Mouse (Mus musculus) retina, embryonic 14.5 days (tissue): Measurements from ENCODE around the gene Vmn2r70.

Experiments used
- DNase-seq: peaks from one replicate; pipeline ENCODE4 v3.0.0-alpha.2; 2015; ENCODE audit warnings: low spot score

Gene Vmn2r70

DNA sequence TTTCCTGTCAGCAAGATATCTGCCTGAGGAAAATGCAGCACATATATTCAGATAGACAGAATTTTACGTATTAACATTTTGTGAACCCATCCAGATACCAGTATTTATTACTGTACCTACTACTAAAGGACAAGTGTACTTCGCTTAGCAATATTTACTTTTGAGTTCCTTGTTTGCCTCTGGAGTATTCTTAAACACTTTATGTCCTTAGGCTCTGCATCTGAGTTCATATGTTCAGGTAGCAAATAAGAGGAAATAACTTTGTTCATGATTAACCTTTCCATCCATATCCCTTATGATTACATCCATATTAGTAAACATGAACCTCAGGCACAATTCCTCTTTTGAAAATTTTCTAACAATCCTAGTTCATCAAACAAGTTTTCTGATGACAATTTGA lies at the start of gene Vmn2r70:
Gene Vmn2r70 (minus strand): TSS at position 101 of the 400 bp plus-strand sequence.
- no peak for DNase-seq

DNA sequence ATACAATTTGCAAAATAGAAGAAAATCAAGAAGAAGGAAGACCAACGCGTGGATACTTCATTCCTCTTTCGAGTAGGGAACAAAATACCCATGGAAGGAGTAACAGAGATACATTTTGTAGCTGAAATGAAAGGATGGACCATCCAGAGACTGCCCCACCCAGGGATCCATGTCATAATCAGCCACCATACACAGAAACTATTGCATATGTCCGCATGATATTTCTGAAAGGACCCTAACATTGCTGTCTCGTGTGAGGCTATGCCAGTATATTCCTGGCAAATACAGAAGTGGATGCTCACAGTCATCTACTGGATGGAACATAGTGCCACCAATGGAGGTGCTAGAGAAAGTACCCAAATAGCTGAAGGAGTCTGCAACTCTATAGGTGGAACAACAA lies 6.2 kb downstream of the Vmn2r70 start, which contains the start of gene Vmn2r71:
Gene Vmn2r71 (plus strand): TSS at position 301 of the 400 bp plus-strand sequence.
- no peak for DNase-seq

DNA sequence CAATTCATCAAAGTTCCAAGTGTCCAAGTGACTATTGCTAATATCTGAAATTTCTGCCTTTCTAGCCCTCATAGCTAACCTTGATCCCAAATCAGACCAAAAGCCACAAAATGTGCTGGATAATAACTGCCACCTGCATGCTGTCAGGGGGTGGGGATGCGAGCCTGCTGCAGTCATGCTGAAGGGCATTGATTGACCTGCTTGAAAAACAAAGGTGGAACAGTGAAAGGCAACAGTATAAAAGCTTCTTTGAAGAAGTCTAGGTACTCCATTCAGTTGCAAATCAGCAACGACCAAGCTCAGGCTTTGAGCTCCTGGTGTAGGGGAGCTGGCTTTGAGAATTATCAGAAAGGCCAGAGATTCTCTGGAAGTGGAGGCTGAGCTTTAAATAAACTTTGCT lies 25.9 kb downstream of the Vmn2r70 start:
- DNase-seq: no peak

DNA sequence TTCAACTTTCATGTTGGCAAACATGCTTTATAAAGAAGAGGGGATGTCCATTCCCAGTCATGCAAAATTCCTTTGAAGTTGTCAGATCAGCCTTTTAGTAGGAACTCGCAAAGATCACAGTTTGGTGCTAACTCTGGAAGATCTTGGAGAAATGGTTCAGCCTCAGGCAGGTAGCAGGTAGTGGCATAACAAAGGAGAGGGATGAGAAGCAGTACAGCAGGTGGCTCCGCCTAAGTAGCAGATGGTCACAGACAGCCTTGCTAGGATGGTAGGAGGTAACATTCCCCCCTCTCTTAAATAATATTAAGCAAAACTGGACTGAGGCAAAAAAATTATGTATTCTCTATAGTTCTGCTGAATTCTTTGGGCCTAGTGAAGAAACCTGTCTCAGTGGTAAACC lies 26.9 kb downstream of the Vmn2r70 start:
- no peak for DNase-seq
